Mouse (Mus musculus) forebrain, embryonic 13.5 days (tissue): ENCODE measurements at regions not wholly inside any gene's neighbourhood (a gene's known extent, or its start where the extent isn't known, plus 50 kb on each side); places are given as distances from the start of the nearest gene placed in this dataset.

Experiments used
- ATAC-seq: fragments of 200-750 bp; cut with Nextera tagmentation; 2 replicates; pipeline ENCODE4 v1.8.0; 2017
- H3K27ac ChIP-seq: fragments of 300-500 bp; sonication (generic); 2 replicates; pipeline ENCODE4 v1.5.1; 2015; ENCODE audit warnings: inconsistent platforms, mild to moderate bottlenecking, moderate library complexity
- H3K27me3 ChIP-seq: fragments of 300-500 bp; sonication (generic); 2 replicates; pipeline ENCODE4 v1.6.1; 2015; ENCODE audit warnings: mild to moderate bottlenecking, inconsistent platforms
- H3K36me3 ChIP-seq: fragments of 300-500 bp; sonication (generic); 2 replicates; pipeline ENCODE4 v1.6.1; 2015; ENCODE audit warnings: mild to moderate bottlenecking, inconsistent platforms; ENCODE audit not compliant: poor library complexity, severe bottlenecking
- H3K4me1 ChIP-seq: fragments of 300-500 bp; sonication (generic); 2 replicates; pipeline ENCODE4 v1.6.1; 2015; ENCODE audit warnings: inconsistent platforms
- H3K4me2 ChIP-seq: fragments of 300-500 bp; sonication (generic); 2 replicates; pipeline ENCODE4 v1.6.1; 2015; ENCODE audit warnings: inconsistent platforms, mild to moderate bottlenecking, moderate library complexity
- H3K4me3 ChIP-seq: fragments of 300-500 bp; sonication (generic); 2 replicates; pipeline ENCODE4 v1.5.1; 2015; ENCODE audit warnings: mild to moderate bottlenecking, inconsistent platforms
- H3K9ac ChIP-seq: fragments of 300-500 bp; sonication (generic); 2 replicates; pipeline ENCODE4 v1.6.1; 2015; ENCODE audit warnings: mild to moderate bottlenecking, inconsistent platforms
- H3K9me3 ChIP-seq: fragments of 300-500 bp; sonication (generic); replicated peaks from 2 replicates; pipeline ENCODE4 v1.6.1; 2016; ENCODE audit warnings: inconsistent platforms
- WGBS: fragments of 180-500 bp; shearing (Covaris S2); methylation state at CpG from one replicate; pipeline ENCODE4 v1.1.7; 2015; 5-methylcytosine and 5-hydroxymethylcytosine counted together

DNA sequence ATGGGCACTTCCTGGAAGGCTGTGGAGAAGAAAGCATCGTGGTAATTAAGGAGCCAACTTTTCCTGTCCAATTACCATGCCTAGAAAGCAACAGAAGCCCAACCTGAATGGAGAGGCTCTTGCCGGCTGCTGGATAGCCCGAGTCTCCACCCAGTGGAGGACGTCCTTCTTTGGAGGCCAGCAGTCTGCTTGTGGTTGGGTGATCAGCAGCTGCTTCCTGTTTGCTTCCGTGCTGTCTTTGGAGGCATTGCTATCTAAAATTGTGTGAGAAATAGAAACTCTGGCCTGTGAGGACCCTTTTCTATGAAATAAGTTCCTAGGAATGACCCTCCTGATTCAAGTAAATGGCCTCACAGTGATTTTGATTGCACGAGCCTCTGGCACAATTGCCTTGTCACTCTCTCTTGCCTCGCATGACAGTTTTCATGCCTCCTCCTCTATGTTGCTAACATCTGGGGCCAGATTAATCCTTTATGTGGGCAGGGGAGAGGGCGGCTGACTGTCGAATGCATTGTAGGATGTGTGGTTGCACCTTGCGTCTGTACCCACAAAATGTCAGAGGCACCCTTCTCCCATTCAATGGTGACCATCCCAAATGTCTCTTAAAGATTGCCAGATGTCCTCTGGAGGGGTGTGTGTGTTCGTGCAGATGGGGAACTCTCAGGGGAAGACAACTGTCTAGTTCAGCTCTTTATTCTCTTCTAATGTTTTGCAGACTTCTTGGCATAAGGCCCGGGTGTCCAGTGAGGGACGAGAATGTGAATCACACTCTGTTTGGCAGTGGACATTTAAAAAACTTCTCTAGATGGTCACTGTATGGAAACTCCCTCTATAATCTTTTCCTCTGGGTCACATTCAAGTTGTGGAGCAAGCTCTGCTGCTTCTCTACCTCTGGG, 374.6 kb downstream of the Gm49356 start:
- 75% methylated on average over 13 of the region's 13 CpGs for WGBS
- Histone ChIP-seq H3K4me2 (no peak overlapping the region), H3K4me3 (no peak overlapping the region)

More for the DNA sequence above, 374.6 kb downstream of the Gm49356 start:
- Histone ChIP-seq H3K9me3 (no peaks in the 10 kb centered on the region), H3K36me3 (no peaks in the 10 kb centered on the region), H3K9ac (no peak overlapping the region), H3K4me1 (no peaks in the 10 kb centered on the region), H3K27ac (no peak overlapping the region), H3K27me3 (no peaks in the 10 kb centered on the region)
- ATAC-seq = no peak
